Mouse (Mus musculus): ENCODE results near the gene Oaf.
A peak's percentile ranks its signal among the peaks of the same experiment; 100 is the strongest.

Oaf gene

DNA sequence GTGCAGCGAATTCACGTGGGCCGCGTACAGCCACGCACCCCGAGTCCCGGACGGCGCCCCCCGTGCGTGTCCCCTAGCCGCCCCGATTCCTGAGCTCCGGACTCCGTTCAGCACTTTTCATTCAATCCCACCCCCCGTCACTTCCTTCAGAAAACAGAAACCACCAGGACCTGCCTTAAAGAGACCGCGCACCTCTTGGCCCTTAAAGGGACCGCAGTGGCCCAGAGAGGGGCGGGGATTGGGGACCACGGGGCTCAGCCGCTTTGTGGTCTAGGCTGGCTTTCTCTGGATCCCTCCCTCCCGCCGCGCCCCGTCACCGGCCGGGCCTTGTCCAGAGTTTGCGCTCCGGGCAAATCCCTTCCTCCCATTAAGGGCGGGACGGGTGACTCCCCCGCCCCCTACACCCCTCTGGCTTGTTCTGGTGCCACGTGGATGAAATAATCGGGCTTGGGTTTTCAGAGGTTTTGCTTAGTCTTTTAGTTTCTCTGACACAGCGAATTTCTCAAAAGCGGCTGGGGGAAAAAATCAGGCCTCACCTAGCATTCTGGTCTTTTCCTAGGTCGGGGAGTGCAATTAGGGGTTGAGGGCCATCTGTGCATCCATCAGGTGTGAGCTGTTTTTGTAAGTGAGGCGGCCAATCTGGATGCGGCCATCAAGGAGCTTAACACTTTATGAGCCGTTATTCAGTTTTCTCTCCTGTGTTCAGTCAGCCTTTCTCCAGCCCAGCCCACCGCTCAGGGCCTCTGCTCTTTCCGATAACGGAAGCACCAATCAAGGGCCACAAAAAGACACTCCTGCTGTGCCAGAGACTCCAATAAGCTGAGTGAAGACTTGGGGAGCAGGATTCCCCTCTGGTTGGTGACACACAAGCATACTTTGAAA is at the start of gene Oaf:
Gene Oaf, minus strand, starts transcription at position 200 of the 882 bp plus-strand sequence.
- DNase-seq (ENCODE audit: low spot score), result peak; percentile 93

DNA sequence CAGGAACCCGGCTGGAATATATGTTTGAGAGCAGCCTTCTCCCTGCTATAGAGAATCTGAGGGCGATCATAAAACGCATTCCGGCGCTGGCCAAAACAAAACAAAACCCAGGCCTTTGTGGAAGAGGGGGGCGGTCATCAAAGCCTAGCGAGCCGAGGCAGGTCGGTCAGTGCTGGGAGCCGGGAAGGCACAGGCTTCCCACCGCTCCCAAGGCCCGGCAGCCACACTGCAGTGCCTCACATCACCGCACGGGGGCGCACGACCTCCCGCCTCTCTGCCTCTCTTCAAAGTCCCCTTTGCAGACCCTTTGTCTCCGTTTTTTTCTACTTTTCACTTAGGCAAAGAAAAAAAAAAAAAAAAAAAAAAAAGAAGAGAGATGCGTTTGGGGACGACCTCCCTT is 47.2 kb upstream of the Oaf start:
- peak; percentile 91 for DNase-seq (ENCODE audit: low spot score)

DNA sequence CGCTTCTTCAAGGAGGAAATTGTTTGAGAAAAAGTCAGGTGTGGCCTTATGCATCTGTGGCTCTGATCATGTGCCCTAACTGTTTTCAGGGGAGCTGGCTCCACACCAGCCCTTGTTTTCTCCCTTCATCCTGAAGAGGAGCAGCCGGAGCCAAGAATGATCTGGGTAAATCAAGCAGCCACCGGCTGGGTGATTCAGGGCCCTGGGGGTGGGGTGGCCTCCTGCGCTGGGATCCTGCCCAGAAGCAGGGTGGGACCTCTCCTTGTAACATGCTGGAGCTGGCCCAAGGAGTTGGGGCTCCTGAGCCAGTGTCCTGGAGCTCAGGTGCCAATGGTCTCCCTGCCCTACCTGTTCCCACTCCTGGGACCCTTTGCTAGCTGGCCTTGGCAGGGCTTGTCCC is 45.6 kb upstream of the Oaf start:
- no peak for DNase-seq (ENCODE audit: low spot score)

DNA sequence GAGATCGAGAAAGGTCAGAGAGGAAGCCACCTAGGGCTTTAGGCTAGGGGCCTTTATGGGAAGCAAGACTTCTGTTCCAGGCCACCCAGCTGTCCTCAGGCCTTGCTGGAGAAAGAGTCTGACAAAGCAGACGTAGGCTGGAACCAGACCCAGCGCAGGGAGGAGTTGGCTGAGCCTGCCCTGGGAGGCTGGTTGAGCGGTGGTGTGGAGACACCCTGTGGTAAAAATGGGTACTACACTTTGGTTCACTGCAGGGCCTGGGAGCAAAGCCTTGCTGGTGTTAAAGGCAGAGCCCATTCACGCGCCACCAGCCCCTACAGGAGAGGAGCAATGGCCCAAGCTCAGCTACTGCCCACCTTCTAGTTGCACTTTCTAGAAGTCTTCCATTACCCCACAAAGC is 44.6 kb upstream of the Oaf start:
- peak; percentile 93 for DNase-seq (ENCODE audit: low spot score)

DNA sequence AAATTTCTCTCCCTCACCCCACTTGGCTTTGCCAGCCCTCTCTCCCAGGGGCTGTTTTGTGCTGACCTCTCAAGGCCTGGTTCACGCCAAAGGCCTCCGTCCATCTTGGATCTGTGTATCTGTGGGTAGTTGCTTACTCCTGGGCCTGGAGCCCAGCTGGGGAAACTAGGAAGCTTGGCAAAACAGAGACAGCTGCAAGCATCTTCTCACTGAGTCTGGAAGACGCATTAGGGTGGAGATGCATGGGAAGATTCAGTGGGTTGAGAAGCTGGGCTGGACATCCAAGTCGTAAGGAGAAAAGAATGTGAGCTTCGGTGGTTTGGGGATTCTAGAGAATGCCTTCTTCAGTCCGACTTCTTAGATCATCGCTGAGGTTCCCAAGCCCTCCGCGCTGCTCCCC is 34.0 kb upstream of the Oaf start:
- DNase-seq (ENCODE audit: low spot score), result no peak

DNA sequence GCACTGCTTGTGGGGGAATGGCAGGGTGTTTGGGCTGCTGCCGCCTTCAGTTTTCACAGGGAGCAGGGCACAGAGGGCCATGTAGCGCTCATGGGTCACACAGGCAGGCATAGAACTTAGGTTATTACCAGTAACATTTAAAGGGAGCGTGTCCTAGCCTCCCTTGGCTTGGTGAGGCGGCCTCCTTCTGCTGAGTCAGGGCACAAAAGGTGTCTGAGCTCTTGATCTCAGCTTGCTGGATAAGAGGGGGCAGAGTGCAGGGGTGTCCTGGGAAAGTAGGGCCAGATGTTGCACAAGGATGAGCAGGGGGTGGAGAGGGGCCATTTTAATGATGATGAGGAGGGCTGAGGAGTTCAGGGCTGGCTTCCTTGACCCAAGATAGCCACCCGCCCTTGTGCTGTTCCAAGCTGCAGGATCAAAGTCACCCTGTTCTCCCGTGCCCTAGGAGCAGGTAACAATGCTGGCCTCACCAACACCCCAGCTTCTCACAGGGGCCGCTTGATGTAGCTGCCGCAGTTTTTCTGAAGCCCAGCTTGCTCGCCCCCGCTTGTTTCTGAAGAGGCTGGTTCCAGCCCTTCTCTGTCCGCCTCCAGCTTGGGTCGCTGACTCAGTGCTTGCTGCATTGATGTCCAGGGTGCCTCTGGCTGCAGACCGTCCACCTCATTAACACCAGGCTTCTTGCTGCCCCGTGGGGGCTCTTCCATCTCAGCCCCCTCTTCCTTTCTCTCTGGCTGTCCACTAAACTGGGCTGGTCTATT is 32.2 kb upstream of the Oaf start:
- no peak for DNase-seq (ENCODE audit: low spot score)

DNA sequence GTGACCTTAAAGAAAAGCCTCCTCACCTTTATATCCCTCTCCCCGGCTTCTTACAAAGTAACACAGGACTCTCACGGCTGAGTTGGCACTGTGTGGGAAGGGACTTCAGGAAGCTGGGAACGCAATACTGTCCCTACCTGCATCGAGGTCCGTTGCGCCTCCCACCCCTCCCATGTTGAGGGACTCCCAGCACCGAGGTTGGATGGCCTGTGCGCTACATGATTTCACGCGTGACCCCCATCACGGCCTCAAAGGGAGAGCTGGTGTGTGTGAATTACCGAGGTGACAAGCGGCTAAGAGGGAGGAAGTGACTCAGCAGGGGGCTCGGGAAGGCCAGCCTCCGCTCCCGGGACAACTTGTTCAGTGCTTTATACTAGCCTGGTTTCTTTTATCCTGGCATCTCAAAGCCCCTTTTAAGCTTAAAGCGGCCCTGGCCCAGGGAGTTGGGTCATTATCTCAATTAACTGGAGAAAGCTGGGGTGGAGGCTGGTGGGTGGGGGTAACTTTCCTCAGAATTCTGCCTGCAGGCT is 31.1 kb upstream of the Oaf start:
- peak; percentile 70 for DNase-seq (ENCODE audit: low spot score)

DNA sequence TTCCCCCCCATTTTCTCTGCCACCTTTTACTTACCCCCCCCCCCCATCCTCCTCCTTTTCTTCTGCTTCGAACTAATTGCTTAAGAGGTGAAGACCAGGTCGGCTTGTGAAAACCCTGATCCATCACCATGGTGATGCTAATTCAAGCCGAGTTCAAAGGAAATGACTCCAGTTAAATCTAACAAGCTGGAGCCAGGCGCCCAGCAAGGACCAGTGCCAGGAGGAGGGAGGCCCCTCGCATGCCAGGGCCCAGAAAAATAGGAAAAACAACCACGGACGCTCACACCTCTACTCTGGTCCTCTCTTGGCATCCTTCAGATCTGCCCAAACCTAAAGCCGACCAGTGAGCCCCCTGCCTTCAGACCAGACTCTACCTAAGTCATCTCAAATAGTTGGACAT is 29.5 kb upstream of the Oaf start:
- peak; percentile 76 for DNase-seq (ENCODE audit: low spot score)

DNA sequence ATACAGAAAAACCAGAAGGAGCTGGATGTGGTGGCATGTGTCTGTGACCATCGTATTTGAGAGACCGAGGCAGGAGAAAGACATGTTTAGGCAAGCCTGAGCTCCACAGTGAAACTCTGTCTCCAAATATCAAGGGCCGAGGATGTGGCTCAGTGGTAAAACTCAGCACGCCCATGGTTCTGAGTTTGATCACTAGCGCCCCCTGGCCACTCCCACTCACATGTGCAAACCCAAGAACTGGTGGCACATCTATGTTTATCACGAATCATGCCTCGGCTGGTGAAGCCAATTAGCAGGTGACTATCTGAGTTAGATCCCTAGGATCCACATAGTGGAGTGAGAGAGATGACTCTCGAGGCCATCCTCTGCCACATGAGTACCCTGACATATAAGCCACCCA is 27.6 kb upstream of the Oaf start:
- no peak for DNase-seq (ENCODE audit: low spot score)

DNA sequence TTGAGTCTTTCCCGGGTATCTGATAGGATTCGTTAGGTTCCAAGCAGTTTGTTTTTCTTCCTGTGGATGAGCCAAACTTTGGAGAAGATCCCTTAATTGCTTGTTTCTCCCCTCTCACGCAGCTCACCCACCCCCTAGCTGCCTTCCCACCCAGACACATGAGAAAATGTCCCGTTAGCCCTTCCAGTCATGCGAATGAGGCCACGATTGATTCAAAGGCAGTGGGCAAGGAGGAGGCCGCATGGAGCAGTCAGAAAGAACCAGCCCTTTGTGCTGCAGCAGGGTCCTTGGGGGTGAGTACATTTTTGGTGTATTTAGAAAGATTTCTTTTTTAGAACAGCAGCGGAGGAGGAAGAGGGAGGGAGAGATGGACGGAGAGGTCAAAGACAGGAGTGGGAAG is 25.5 kb upstream of the Oaf start:
- DNase-seq (ENCODE audit: low spot score), result no peak

DNA sequence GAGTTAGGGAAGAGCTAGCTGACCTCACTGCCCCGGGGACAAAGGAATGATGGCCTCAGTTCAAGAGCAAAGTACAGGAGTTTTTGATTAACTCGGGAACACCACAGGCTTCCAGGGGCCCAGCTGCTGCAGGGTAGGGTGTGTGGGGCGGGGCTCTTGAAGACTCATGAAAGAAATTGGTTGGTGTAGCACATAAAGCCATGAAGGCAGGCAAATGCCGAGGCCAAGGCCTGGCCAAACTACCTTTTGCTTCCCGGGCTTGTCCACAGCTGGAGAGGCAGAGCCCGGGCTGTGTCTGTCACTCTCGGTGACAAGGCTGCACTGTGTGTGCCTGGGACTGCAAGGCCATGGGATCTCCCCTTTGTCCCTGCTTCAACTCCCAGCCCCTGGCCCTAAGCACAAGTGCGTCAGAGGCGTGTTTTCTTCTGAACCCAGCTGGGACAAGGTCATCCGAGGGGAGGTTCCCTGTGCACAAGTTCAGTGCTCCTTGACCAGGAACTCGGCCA is 24.3 kb upstream of the Oaf start:
- peak; percentile 80 for DNase-seq (ENCODE audit: low spot score)

DNA sequence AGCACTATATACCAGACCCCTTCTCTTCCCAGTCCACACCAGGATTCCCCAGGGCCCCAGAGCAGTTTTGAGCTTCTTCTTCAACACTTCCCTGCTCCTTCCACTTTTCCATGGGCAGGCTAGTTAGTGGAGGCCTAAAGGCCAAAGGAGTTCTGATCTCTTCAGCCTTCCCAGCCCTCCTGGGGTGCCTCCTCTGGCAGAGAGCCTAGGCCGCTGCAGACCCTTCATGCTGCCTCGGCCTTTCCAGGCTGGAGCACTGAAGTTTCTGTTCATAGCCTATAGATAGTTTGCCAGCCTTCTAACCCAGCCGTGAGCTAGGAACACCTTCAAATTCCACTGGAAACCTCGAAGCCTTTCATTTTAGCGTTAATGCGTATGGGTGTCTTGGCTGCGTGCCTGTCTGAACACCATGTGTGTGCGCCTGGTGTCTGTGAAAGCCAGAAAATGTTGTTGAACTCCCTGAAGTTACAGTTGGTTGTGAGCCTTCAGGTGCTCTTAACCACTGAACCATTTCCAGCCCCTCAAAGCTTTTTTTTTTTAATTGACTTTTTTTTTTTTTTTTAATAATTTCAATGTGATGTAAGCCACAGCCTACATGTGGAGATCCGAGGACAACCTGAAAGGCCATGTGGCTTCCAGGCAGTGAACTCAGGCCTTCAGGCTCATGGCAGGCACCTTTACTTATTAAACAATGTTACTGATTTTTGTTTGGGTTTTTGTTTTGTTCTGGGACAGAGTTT is 23.3 kb upstream of the Oaf start:
- DNase-seq (ENCODE audit: low spot score), result no peak

DNA sequence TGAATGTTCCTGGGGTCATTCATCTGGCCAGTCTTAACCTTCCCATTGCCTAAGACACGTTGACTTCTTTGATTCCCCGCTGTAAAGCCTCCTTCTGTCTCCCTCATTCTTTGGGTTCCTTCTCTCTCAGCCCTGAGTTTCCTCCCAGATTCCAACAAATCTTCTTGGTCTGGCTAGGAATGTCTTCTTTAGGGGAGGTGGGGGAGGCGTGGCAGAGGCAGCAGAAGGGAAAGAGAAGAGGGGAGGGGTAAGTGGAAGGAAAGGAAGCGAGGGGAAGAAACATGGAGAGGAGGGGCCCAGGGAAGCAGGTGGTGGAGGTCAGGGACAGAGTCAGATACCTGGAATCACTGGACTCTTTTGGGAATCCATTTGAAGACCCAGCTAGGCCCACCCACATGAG is 22.7 kb upstream of the Oaf start:
- DNase-seq (ENCODE audit: low spot score), result no peak

DNA sequence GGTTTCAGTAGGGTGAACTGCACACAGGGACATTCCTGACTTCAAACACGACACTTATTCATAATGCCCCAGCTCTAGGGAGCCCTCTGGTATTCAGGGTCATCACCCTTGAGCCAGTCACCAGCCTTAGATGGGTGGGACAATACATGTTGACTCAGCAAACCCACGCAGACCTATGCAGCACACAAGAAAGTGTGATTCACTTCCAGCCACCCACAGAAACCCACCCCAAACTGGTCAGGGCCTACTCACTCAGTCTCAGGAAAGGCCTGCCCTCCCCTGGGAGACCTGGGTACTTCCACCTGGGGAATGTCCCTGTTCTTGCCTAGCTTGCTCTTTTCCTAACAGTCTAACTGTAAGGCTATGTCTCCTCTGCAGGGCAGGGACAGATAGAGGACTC is 22.2 kb upstream of the Oaf start:
- DNase-seq (ENCODE audit: low spot score), result no peak

DNA sequence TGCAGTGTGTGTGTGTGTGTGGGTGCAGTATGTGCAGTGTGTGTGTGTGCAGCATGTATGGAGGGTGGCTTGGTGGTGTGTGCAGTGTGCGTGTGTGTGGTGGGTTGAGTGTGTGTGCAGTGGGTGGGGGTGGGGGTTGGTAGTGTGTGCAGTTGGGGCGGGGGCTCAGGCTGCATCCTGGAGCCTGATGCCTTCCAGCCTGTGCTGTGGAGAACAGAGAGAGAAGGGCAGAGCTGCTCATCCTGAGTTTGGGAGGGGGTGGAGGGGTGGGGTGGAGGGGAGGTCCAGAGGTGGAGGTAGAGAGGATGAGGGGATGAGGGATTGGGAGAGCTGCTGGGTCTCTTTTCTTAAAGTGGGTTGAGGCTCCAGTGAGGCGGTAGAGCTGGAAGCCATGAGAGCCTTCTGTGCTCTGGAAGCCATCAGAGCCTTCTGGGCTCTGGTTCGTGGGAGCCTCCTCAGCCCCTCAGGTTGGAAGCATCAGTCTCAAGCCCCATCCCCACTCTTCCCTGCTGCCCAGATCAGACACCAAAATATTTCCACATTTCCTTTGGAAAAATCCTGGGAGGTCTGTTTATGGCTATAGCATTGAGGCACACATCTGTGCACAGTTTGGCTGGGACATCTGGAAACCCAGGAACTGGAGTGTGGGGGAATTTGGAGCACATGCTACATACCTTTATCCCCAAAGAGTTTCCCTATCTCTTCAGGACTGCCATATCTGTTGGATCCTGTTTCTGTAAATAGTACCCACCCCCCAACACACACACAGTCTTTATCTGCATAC is 21.6 kb upstream of the Oaf start:
- DNase-seq (ENCODE audit: low spot score), result peak; percentile 63

DNA sequence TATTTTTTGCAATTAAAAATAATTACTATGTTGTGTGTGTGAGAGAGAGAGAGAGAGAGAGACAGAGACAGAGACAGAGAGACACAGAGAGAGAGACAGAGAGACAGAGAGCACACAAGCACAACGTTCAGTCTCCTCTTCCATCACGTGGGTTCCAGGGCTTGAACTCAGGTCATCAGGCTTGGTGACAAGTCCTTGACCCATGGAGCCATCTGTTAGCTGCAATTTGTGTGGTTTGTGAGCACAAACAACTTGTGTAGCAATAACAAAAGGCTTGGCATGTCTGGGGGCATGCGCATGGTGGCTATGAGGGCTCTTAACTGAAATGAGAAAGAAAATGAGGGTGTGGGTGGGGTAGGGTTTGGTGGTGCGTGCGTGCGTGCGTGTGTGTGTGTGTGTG is 20.9 kb upstream of the Oaf start:
- DNase-seq (ENCODE audit: low spot score), result no peak

DNA sequence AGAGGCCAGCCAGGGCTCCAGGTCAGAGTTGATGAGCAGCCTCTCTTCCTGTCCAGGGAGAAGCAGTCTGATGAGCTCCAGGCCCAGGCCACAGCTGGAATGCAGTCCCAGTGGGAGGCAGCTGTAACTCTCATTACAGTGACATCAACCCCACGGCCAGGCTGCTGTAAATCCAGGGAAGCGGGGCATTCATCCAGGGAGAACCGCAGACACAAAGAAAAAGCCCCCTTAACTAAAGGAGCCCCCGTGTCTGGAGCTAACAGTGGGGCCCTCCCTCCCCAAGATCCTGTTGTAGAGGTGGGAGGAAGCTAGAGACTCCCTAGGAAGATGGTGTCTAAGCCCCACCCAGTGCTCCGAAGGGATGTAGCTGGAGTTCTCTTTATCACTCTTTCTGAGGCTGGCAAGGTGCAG is 13.6 kb upstream of the Oaf start:
- DNase-seq (ENCODE audit: low spot score), result peak; percentile 84

DNA sequence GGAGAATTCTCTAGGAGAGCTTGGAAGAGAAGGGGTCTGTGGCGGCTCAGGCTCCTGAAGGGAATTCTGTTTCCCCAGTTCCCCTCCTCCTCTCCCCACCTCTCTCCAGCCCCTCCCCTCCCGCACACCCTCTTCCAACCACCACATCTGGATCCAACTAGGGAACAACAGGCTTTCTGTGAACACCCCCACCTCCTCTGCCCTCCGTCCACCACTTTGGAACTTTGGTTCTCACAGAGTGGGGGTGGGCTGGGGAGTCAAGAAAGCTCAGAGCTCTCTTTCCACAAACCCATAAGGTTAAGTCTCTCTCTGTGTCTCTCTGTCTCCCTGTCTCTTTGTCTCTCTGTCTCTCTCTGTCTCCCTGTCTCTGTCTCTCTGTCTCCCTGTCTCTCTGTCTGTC is 13.1 kb upstream of the Oaf start:
- DNase-seq (ENCODE audit: low spot score), result peak; percentile 84

DNA sequence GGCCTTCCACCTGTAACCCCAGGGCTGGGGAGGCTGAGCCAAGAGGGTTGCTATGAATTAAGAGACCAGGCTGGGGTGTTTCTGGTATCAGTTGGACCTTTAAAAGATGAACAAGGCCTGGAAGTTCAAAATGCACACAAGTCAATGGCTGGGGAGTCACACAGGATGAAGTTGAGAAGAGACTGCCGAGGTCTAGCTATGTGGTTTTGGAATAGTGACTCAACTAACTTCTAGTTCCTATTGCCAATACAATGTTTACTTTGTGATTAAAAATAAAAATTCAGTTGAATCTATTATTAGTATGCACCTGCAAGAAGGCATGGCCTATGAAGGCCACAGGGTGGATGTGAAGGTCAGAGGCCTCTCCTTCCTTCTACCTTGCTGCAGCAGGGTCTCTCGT is 12.1 kb upstream of the Oaf start:
- no peak for DNase-seq (ENCODE audit: low spot score)

DNA sequence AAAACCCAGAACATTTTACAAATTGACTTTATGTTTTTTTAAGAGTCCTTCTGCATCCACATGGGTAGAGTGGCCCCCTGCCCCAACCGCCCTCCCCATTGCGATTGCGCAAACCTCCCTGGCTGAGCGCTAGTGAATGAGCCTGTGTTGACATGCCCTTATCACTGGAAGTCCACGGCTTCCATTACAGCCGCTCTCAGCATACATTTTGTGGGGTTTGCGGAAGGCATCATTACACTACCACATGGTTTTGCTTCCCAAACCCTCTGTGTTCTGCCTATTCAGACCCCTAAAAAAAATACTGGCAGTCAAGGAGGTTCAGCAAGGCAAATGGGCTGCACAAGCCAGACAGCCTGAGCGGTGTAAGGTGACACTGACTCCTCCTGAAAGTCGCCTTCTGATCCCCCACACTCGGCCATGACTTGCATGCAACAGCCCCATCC is 7.0 kb upstream of the Oaf start:
- no peak for DNase-seq (ENCODE audit: low spot score)

DNA sequence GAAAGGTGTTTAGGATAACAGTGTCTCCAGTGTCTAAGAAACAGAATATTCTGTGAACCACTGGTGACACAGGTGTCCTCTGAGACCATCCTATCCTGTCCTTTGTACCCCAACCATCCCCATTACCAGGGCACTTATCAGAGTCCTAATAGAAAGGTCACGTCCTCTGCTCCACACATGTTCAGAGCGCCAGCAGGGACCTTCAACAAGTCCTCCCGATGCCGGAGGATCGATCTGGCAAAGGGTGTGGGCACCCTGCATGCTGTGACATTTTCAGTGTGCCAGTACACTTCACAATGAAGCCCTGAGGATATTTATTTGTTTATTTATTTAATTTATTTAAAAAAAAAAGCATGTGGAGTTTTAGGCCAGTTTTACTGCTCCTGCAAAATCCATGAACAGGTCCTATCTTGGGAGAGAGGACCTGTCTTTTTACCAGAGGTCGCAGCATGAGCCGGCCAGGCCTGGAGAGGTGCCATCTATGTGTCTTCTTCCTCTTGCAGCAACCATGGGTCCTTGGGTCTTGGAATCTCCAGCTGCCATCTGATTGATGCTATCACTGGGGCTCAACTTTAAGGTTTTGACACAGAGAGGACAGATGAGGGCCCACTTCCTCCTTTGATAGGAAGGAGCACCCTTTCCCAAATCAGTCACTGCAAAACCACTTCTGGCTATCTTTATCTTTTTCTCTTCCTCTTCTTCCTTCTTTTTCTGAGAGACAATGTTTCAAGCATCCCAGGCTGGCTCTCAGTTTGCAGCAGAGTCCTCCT is 6.3 kb upstream of the Oaf start:
- DNase-seq (ENCODE audit: low spot score), result no peak
